Mouse (Mus musculus) heart, postnatal 0 days (tissue): ENCODE data around the gene Fiz1. TPM values are rescaled to one million over a fixed set of nuclear protein-coding genes. Genes with fewer than 3 reads are reported as not detected.
A peak's percentile ranks its signal among the peaks of the same experiment; 100 is the strongest.

Source experiments
- ATAC-seq: fragments of 200-750 bp; cut with Nextera tagmentation; 2 replicates; pipeline ENCODE4 v1.8.0; 2017; ENCODE audit warnings: low read depth, moderate number of reproducible peaks, moderate library complexity; ENCODE audit not compliant: insufficient read depth
- DNase-seq: peaks from one replicate; pipeline ENCODE4 v3.0.0-alpha.2; 2016; ENCODE audit warnings: low spot score
- H3K27ac ChIP-seq: fragments of 300-500 bp; sonication (generic); 2 replicates; pipeline ENCODE4 v1.5.1; 2014; ENCODE audit warnings: low read depth, mild to moderate bottlenecking
- H3K27me3 ChIP-seq: fragments of 300-500 bp; sonication (generic); 2 replicates; pipeline ENCODE4 v1.6.1; 2014; ENCODE audit warnings: low read length, mixed read lengths; ENCODE audit not compliant: control insufficient read depth, insufficient read depth
- H3K36me3 ChIP-seq: fragments of 300-500 bp; sonication (generic); replicated peaks from 2 replicates; pipeline ENCODE4 v1.6.1; 2014; ENCODE audit warnings: low read length, mixed read lengths; ENCODE audit not compliant: control insufficient read depth, insufficient read depth
- H3K4me1 ChIP-seq: fragments of 300-500 bp; sonication (generic); 2 replicates; pipeline ENCODE4 v1.6.1; 2014; ENCODE audit warnings: antibody characterized with exemption; ENCODE audit not compliant: control insufficient read depth, insufficient read depth
- H3K4me2 ChIP-seq: fragments of 300-500 bp; sonication (generic); 2 replicates; pipeline ENCODE4 v1.6.1; 2014; ENCODE audit warnings: low read depth, mild to moderate bottlenecking, low read length, moderate library complexity
- H3K4me3 ChIP-seq: fragments of 300-500 bp; sonication (generic); 2 replicates; pipeline ENCODE4 v1.5.1; 2014; ENCODE audit warnings: low read depth, low read length
- H3K9ac ChIP-seq: fragments of 300-500 bp; sonication (generic); replicated peaks from 2 replicates; pipeline ENCODE4 v1.6.1; 2014; ENCODE audit warnings: low read depth, low read length, mixed read lengths
- H3K9me3 ChIP-seq: fragments of 300-500 bp; sonication (generic); replicated peaks from 2 replicates; pipeline ENCODE4 v1.6.1; 2016; ENCODE audit warnings: low read length; ENCODE audit not compliant: control insufficient read depth
- CTCF ChIP-seq: IDR thresholded peaks from 2 replicates; pipeline ENCODE4 v1.5.1; 2016; ENCODE audit warnings: antibody characterized with exemption, control low read depth, low read depth
- EP300 ChIP-seq: IDR thresholded peaks from 2 replicates; pipeline ENCODE4 v1.6.1; 2016; ENCODE audit warnings: antibody characterized with exemption, low read depth
- WGBS: fragments of 180-500 bp; shearing (Covaris S2); extraction: QIAGEN DNeasy Blood & Tissue Kit; methylation state at CpG from one replicate; pipeline ENCODE4 v1.1.7; 2014; 5-methylcytosine and 5-hydroxymethylcytosine counted together
- polyA plus RNA-seq: library from polyadenylated mRNA; unstranded; fragments of >200 nt; fragmentation: Nextera tagmentation; extraction: Ambion mirVana; gene quantifications from 2 replicates; pipeline ENCODE4 v1.2.1, GENCODE M21; 2015
- total RNA-seq: library from RNA; depleted of rRNA; stranded (reverse); fragments of >200 nt; gene quantifications from 2 replicates; pipeline ENCODE4 v1.2.3, GENCODE M21; 2014; ENCODE audit warnings: low replicate concordance

Gene Fiz1
- total and polyA plus RNA-seq, 2 experiments from 2014 or later: 14.4 to 37.2 TPM

GRCm38 (mm10) chr7:5053456-5054179 lies 39.1 kb upstream of the Fiz1 start:
- Histone ChIP-seq H3K9me3 (no peaks in the 10 kb centered on the region), H3K4me3 (peak overlapping the region; percentile 67), H3K36me3 (no peaks in the 10 kb centered on the region), H3K27me3 (peaks cover 65% of the 10 kb centered on the region), H3K4me1 (peaks cover 15% of the 10 kb centered on the region), H3K4me2 (peak overlapping the region; percentile 92), H3K27ac (no peak overlapping the region), H3K9ac (no peak overlapping the region)
- DNase-seq (no peak), ATAC-seq (no peak)
- WGBS: 12% methylated on average over 32 of the region's 32 CpGs
- TF ChIP-seq CTCF (no peak), EP300 (no peak)

- Histone ChIP-seq H3K9ac (peak overlapping the region; percentile 36), H3K27me3 (peaks cover 59% of the 10 kb centered on the region), H3K4me1 (peaks cover 15% of the 10 kb centered on the region), H3K36me3 (no peaks in the 10 kb centered on the region), H3K9me3 (no peaks in the 10 kb centered on the region), H3K4me2 (peak overlapping the region; percentile 92), H3K27ac (no peak overlapping the region), H3K4me3 (peak overlapping the region; percentile 67)
- ATAC-seq (no peak), DNase-seq (no peak)
- WGBS: 8% methylated on average over 41 of the region's 45 CpGs
- TF ChIP-seq CTCF (no peak), EP300 (no peak)
These were observed 38.4 kb upstream of the Fiz1 start for GRCm38 (mm10) chr7:5052931-5053343.

GRCm38 (mm10) chr7:5052438-5052837 lies 37.9 kb upstream of the Fiz1 start:
- Histone ChIP-seq H3K4me1 (peaks cover 15% of the 10 kb centered on the region), H3K27me3 (peaks cover 54% of the 10 kb centered on the region), H3K36me3 (no peaks in the 10 kb centered on the region), H3K9me3 (no peaks in the 10 kb centered on the region), H3K27ac (no peak overlapping the region), H3K9ac (peak overlapping the region; percentile 36), H3K4me2 (peak overlapping the region; percentile 92), H3K4me3 (peak overlapping the region; percentile 67)
- no peak for DNase-seq
- ATAC-seq: no peak
- WGBS: 5% methylated on average over 9 of the region's 12 CpGs
- TF ChIP-seq EP300 (no peak), CTCF (no peak)

- WGBS: 2% methylated on average over 65 of the region's 65 CpGs
- no peak for TF ChIP-seq CTCF
- no peak for TF ChIP-seq EP300
These were observed 37.0 kb upstream of the Fiz1 start, which contains the start of gene Zfp580 for GRCm38 (mm10) chr7:5051193-5052192. TSS of gene Zfp580 (plus strand) at chr7:5051538.

GRCm38 (mm10) chr7:5047313-5047712 lies 32.8 kb upstream of the Fiz1 start:
- peak; percentile 65 for DNase-seq
- Histone ChIP-seq H3K27me3 (0 out of 2 replicates have a peak, but pooled peaks cover 3% of the 10 kb centered on the region), H3K9me3 (no peaks in the 10 kb centered on the region), H3K4me2 (no peak overlapping the region), H3K9ac (no peak overlapping the region), H3K4me1 (peaks cover 8% of the 10 kb centered on the region), H3K36me3 (no peaks in the 10 kb centered on the region), H3K4me3 (no peak overlapping the region), H3K27ac (no peak overlapping the region)
- 14% methylated on average over 2 of the region's 2 CpGs for WGBS
- no peak for ATAC-seq
- TF ChIP-seq EP300 (no peak), CTCF (peak; percentile 56)

More at GRCm38 (mm10) chr7:5051193-5052192, 37.0 kb upstream of the Fiz1 start, which contains the start of gene Zfp580:
- peak within 1 kb of the TSS; percentile 74 for H3K27ac ChIP-seq
- DNase-seq: peak; percentile 54
- peak within 1 kb of the TSS; percentile 85 for H3K9ac ChIP-seq
- H3K4me3 ChIP-seq: peak within 1 kb of the TSS; percentile 67
- H3K9me3 ChIP-seq: no peaks in the 10 kb centered on the region
- peak within 1 kb of the TSS; percentile 92 for H3K4me2 ChIP-seq
- peaks cover 15% of the 10 kb centered on the region for H3K4me1 ChIP-seq
- peak; percentile 87 for ATAC-seq
- H3K27me3 ChIP-seq: peaks cover 45% of the 10 kb centered on the region
- H3K36me3 ChIP-seq: no peaks in the 10 kb centered on the region
